Mouse (Mus musculus): ENCODE measurements around the gene Emp1. TPM values are rescaled to one million over a fixed set of nuclear protein-coding genes. Genes with fewer than 3 reads are reported as not detected.

Emp1 gene
- total RNA-seq (2014; rRNA removed) (1.3 and 1.7 TPM in 2 replicates), polyA plus RNA-seq (2012; rRNA removed) (2.9 and 3.0 TPM in 2 replicates)

GRCm38 (mm10) chr6:135362459-135363159 is at the start of gene Emp1:
Gene Emp1 (plus strand): TSS chr6:135362545.
- no peak within 1 kb of the TSS; the same call in 1 of the 2 replicates for H3K4me3 ChIP-seq (ENCODE audit: insufficient read depth, low read depth, low read length)
- TF ChIP-seq CTCF (IDR thresholded peaks at IDR 0.05; ENCODE audit: low read depth, low read length) (no peak), POLR2A (IDR thresholded peaks at IDR 0.05; ENCODE audit: extremely low read depth, insufficient read depth, low read length) (no peak)
- no peaks in the 10 kb centered on the region for H3K36me3 ChIP-seq (ENCODE audit: control insufficient read depth, insufficient read depth, low read length)
- H3K79me2 ChIP-seq (ENCODE audit: control insufficient read depth, insufficient read depth, low read length) = no peaks in the 10 kb centered on the region
- no peaks in the 10 kb centered on the region for H3K27me3 ChIP-seq (ENCODE audit: control insufficient read depth, insufficient read depth, low read length)
- 12% methylated on average over 13 of the region's 13 CpGs for WGBS
- H3K4me1 ChIP-seq (ENCODE audit: control insufficient read depth, insufficient read depth, low read length) = no peaks in the 10 kb centered on the region
- no peak within 1 kb of the TSS for H3K27ac ChIP-seq (replicated peaks; ENCODE audit: insufficient read depth, low read depth, low read length)
- H3K9ac ChIP-seq (ENCODE audit: low read depth, low read length) = no peak within 1 kb of the TSS
- DNase-seq (ENCODE audit: extremely low read depth, low read depth, low spot score) = no peak

GRCm38 (mm10) chr6:135313981-135314380 is 48.4 kb upstream of the Emp1 start:
- no peak overlapping the region for H3K27ac ChIP-seq (replicated peaks; ENCODE audit: insufficient read depth, low read depth, low read length)
- H3K4me1 ChIP-seq (ENCODE audit: control insufficient read depth, insufficient read depth, low read length) = no peaks in the 10 kb centered on the region
- TF ChIP-seq POLR2A (IDR thresholded peaks at IDR 0.05; ENCODE audit: extremely low read depth, insufficient read depth, low read length) (no peak), CTCF (IDR thresholded peaks at IDR 0.05; ENCODE audit: low read depth, low read length) (no peak)
- H3K9ac ChIP-seq (ENCODE audit: low read depth, low read length) = no peak overlapping the region
- no peaks in the 10 kb centered on the region for H3K27me3 ChIP-seq (ENCODE audit: control insufficient read depth, insufficient read depth, low read length)
- no peak overlapping the region for H3K4me3 ChIP-seq (ENCODE audit: insufficient read depth, low read depth, low read length)
- WGBS = 88% methylated on average over 9 of the region's 9 CpGs
- no peaks in the 10 kb centered on the region for H3K79me2 ChIP-seq (ENCODE audit: control insufficient read depth, insufficient read depth, low read length)
- no peaks in the 10 kb centered on the region for H3K36me3 ChIP-seq (ENCODE audit: control insufficient read depth, insufficient read depth, low read length)
- DNase-seq (ENCODE audit: extremely low read depth, low read depth, low spot score) = no peak

- H3K27ac ChIP-seq (replicated peaks; ENCODE audit: insufficient read depth, low read depth, low read length) = no peak overlapping the region
- no peaks in the 10 kb centered on the region for H3K79me2 ChIP-seq (ENCODE audit: control insufficient read depth, insufficient read depth, low read length)
- no peaks in the 10 kb centered on the region for H3K27me3 ChIP-seq (ENCODE audit: control insufficient read depth, insufficient read depth, low read length)
- no peaks in the 10 kb centered on the region for H3K4me1 ChIP-seq (ENCODE audit: control insufficient read depth, insufficient read depth, low read length)
- DNase-seq (ENCODE audit: extremely low read depth, low read depth, low spot score) = no peak
- no peak overlapping the region for H3K4me3 ChIP-seq (ENCODE audit: insufficient read depth, low read depth, low read length)
- no peaks in the 10 kb centered on the region for H3K36me3 ChIP-seq (ENCODE audit: control insufficient read depth, insufficient read depth, low read length)
- TF ChIP-seq CTCF (IDR thresholded peaks at IDR 0.05; ENCODE audit: low read depth, low read length) (no peak), POLR2A (IDR thresholded peaks at IDR 0.05; ENCODE audit: extremely low read depth, insufficient read depth, low read length) (no peak)
- H3K9ac ChIP-seq (ENCODE audit: low read depth, low read length) = no peak overlapping the region
- WGBS = 86% methylated on average over 2 of the region's 2 CpGs
Observed at GRCm38 (mm10) chr6:135316141-135316540, 46.2 kb upstream of the Emp1 start.

GRCm38 (mm10) chr6:135319431-135319933 is 42.9 kb upstream of the Emp1 start:
- no peak for DNase-seq (ENCODE audit: extremely low read depth, low read depth, low spot score)
- no peak overlapping the region for H3K27ac ChIP-seq (replicated peaks; ENCODE audit: insufficient read depth, low read depth, low read length)
- H3K4me3 ChIP-seq (ENCODE audit: insufficient read depth, low read depth, low read length) = no peak overlapping the region
- 80% methylated on average over 5 of the region's 5 CpGs for WGBS
- H3K9ac ChIP-seq (ENCODE audit: low read depth, low read length) = no peak overlapping the region
- no peaks in the 10 kb centered on the region for H3K27me3 ChIP-seq (ENCODE audit: control insufficient read depth, insufficient read depth, low read length)
- TF ChIP-seq POLR2A (IDR thresholded peaks at IDR 0.05; ENCODE audit: extremely low read depth, insufficient read depth, low read length) = no peak
- TF ChIP-seq CTCF (IDR thresholded peaks at IDR 0.05; ENCODE audit: low read depth, low read length) = no peak
- no peaks in the 10 kb centered on the region for H3K36me3 ChIP-seq (ENCODE audit: control insufficient read depth, insufficient read depth, low read length)
- H3K4me1 ChIP-seq (ENCODE audit: control insufficient read depth, insufficient read depth, low read length) = peaks cover 4% of the 10 kb centered on the region
- no peaks in the 10 kb centered on the region for H3K79me2 ChIP-seq (ENCODE audit: control insufficient read depth, insufficient read depth, low read length)

GRCm38 (mm10) chr6:135322749-135323148 is 39.6 kb upstream of the Emp1 start:
- no peaks in the 10 kb centered on the region for H3K27me3 ChIP-seq (ENCODE audit: control insufficient read depth, insufficient read depth, low read length)
- DNase-seq (ENCODE audit: extremely low read depth, low read depth, low spot score) = no peak
- H3K79me2 ChIP-seq (ENCODE audit: control insufficient read depth, insufficient read depth, low read length) = no peaks in the 10 kb centered on the region
- H3K9ac ChIP-seq (ENCODE audit: low read depth, low read length) = no peak overlapping the region
- H3K36me3 ChIP-seq (ENCODE audit: control insufficient read depth, insufficient read depth, low read length) = no peaks in the 10 kb centered on the region
- 85% methylated on average over 7 of the region's 7 CpGs for WGBS
- no peak overlapping the region for H3K27ac ChIP-seq (replicated peaks; ENCODE audit: insufficient read depth, low read depth, low read length)
- TF ChIP-seq POLR2A (IDR thresholded peaks at IDR 0.05; ENCODE audit: extremely low read depth, insufficient read depth, low read length) (no peak), CTCF (IDR thresholded peaks at IDR 0.05; ENCODE audit: low read depth, low read length) (no peak)
- peaks cover 4% of the 10 kb centered on the region for H3K4me1 ChIP-seq (ENCODE audit: control insufficient read depth, insufficient read depth, low read length)
- no peak overlapping the region for H3K4me3 ChIP-seq (ENCODE audit: insufficient read depth, low read depth, low read length)
